9 mouse cellular contexts compared by ENCODE assay signal in the genomic region with DNA sequence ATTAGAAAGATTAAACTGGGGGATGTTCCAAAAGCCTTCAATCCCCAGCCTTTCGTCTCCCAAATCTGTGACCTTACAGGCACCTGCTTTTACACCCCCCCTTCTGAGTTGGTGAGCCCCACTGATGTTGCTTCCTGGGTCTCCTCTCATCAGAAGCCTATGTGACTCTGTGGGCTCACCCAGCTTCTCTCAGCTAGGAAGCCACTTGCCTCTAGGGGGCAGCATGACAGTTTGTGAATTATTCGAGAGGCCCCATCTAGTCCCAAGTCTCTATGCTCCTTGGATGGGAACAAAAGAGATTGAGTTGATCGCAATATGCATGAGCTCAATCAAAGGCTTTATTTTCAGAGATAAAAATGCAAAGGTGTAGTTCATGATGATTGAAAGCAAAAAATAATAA.
DNase-seq lines count a peak whose midpoint lies in the region; ATAC-seq and TF ChIP-seq lines count a peak whose summit lies in the region.
"Had no signal": no experiment of that assay in that cellular context is flagged by ENCODE, and none has a peak within 500 bp of the region (broad histone marks: within the 10 kb centered on the region; RNA-seq: fewer than 3 reads in every experiment).

No protein-coding gene starts in this region.

- H3K4me1 ChIP-seq in embryonic facial prominence, embryonic 11.5 days (ENCODE audit: control insufficient read depth, insufficient read depth, low read length): no peaks in the 10 kb centered on the region
- peaks cover 22% of the 10 kb centered on the region for H3K4me1 ChIP-seq in embryonic facial prominence, embryonic 10.5 days
- no peaks in the 10 kb centered on the region for H3K4me1 ChIP-seq in ES-E14 (ENCODE audit: control insufficient read depth in 2 of 2, insufficient read depth in 2 of 2, low read length in 2 of 2, poor library complexity in 1 of 2)
- H3K4me1 ChIP-seq: liver, embryonic 15.5 days had no signal

- ATAC-seq in embryonic facial prominence, embryonic 11.5 days (replicated peaks; ENCODE audit: insufficient number of reproducible peaks, low FRiP score, low TSS enrichment, low read depth): no peak

- H3K27ac ChIP-seq in embryonic facial prominence, embryonic 11.5 days (replicated peaks; ENCODE audit: low read depth, low read length): no peak overlapping the region
- no peak overlapping the region for H3K27ac ChIP-seq in embryonic facial prominence, embryonic 10.5 days (replicated peaks)
- H3K27ac ChIP-seq in layer of hippocampus, adult 2 months: no peak overlapping the region
- H3K27ac ChIP-seq in ES-E14 (ENCODE audit: insufficient read depth, low read depth, low read length, poor library complexity, severe bottlenecking): no peak overlapping the region
- H3K27ac ChIP-seq: liver, embryonic 15.5 days had no signal

- H3K4me3 ChIP-seq in embryonic facial prominence, embryonic 11.5 days (ENCODE audit: low read depth, low read length): no peak overlapping the region
- no peak overlapping the region for H3K4me3 ChIP-seq in embryonic facial prominence, embryonic 10.5 days
- H3K4me3 ChIP-seq in layer of hippocampus, adult 2 months: no peak overlapping the region
- H3K4me3 ChIP-seq in ES-E14 (ENCODE audit: insufficient read depth in 1 of 2, low read depth in 1 of 2, low read length in 2 of 2, poor library complexity in 1 of 2, severe bottlenecking in 1 of 2): no peak overlapping the region
- H3K4me3 ChIP-seq: liver, embryonic 15.5 days had no signal

- 91% methylated on average over 3 of the region's 3 CpGs for WGBS in embryonic facial prominence, embryonic 11.5 days
- 91% methylated on average over 3 of the region's 3 CpGs for WGBS in embryonic facial prominence, embryonic 10.5 days

- H3K9me3 ChIP-seq in embryonic facial prominence, embryonic 11.5 days (replicated peaks; ENCODE audit: control insufficient read depth, low read length): no peaks in the 10 kb centered on the region
- H3K9me3 ChIP-seq in embryonic facial prominence, embryonic 10.5 days: no peaks in the 10 kb centered on the region
- no peaks in the 10 kb centered on the region for H3K9me3 ChIP-seq in ES-E14 (ENCODE audit: control insufficient read depth, insufficient read depth, low read depth, low read length)

- H3K4me2 ChIP-seq in embryonic facial prominence, embryonic 11.5 days (ENCODE audit: low read depth, low read length): no peak overlapping the region
- H3K4me2 ChIP-seq: liver, embryonic 15.5 days had no signal

- no peaks in the 10 kb centered on the region for H3K27me3 ChIP-seq in embryonic facial prominence, embryonic 11.5 days (ENCODE audit: control insufficient read depth, insufficient read depth, low read length)
- H3K27me3 ChIP-seq in embryonic facial prominence, embryonic 10.5 days (replicated peaks; ENCODE audit: low read depth, poor library complexity, severe bottlenecking): no peaks in the 10 kb centered on the region
- H3K27me3 ChIP-seq: liver, embryonic 15.5 days had no signal

- no peak overlapping the region for H3K9ac ChIP-seq in embryonic facial prominence, embryonic 11.5 days (replicated peaks; ENCODE audit: low read length)
- H3K9ac ChIP-seq in ES-E14 (ENCODE audit: insufficient read depth, low read depth, low read length, poor library complexity, severe bottlenecking): no peak overlapping the region
- H3K9ac ChIP-seq: liver, embryonic 15.5 days had no signal

- DNase-seq in embryonic facial prominence, embryonic 11.5 days (ENCODE audit: low spot score): peak; percentile 35
- no peak for DNase-seq in embryonic facial prominence, embryonic 10.5 days (ENCODE audit: low spot score)
- peak in 1 of 2 experiments; percentile 17 for DNase-seq in layer of hippocampus, adult 2 months (ENCODE audit: low spot score in 2 of 2)
- DNase-seq in layer of hippocampus, adult 9-11 months: no peak
- peak; percentile 36 for DNase-seq in ES-E14 (ENCODE audit: low read depth, low spot score)
- peak; percentile 11 for DNase-seq in lung, postnatal 10 days
- DNase-seq in Muller cell, postnatal 12 days (ENCODE audit: inconsistent ontology term): no peak
- no peak for DNase-seq in thymus, postnatal 36 days

- H3K36me3 ChIP-seq in embryonic facial prominence, embryonic 11.5 days (replicated peaks; ENCODE audit: control insufficient read depth, insufficient read depth, low read depth, low read length): no peaks in the 10 kb centered on the region
- no peaks in the 10 kb centered on the region for H3K36me3 ChIP-seq in embryonic facial prominence, embryonic 10.5 days (replicated peaks)
- no peaks in the 10 kb centered on the region for H3K36me3 ChIP-seq in ES-E14 (ENCODE audit: control insufficient read depth, insufficient read depth, low read length, poor library complexity, severe bottlenecking)
- H3K36me3 ChIP-seq: liver, embryonic 15.5 days had no signal

- in situ Hi-C loops in ES-E14 (cut with MboI; ENCODE audit: low sequenced_read_pairs in 2 of 2, unreplicated experiment in 2 of 2): no loop called here

- peak; percentile 60 for TF ChIP-seq CTCF in layer of hippocampus, adult 2 months (conservative IDR thresholded peaks at IDR 0.05)

TF ChIP-seq in ES-E14, 5 proteins besides CTCF, POLR2A, EP300 and RAD21:
- TF ChIP-seq MAFK (IDR thresholded peaks at IDR 0.05; ENCODE audit: insufficient read depth, low read depth, low read length) (no peak), ZC3H11A (IDR thresholded peaks at IDR 0.05; ENCODE audit: borderline replicate concordance, low read depth, low read length) (no peak), CHD2 (IDR thresholded peaks at IDR 0.05; ENCODE audit: low read depth, low read length) (no peak), ZNF384 (IDR thresholded peaks at IDR 0.05; ENCODE audit: low read depth, low read length) (no peak), HCFC1 (IDR thresholded peaks at IDR 0.05; ENCODE audit: borderline replicate concordance, insufficient read depth, low read length) (no peak)

Comparison
In these comparisons a context has a peak if more than half of its experiments do, and no peak if none do; other contexts are left out.
1. DNase-seq: peak in embryonic facial prominence, embryonic 11.5 days (single experiment), ES-E14 (single experiment) and lung, postnatal 10 days (single experiment); none in embryonic facial prominence, embryonic 10.5 days (single experiment), layer of hippocampus, adult 9-11 months (single experiment), Muller cell, postnatal 12 days (single experiment) and thymus, postnatal 36 days (0 of 2).